Mouse (Mus musculus) CD4-positive, CD25-positive, alpha-beta regulatory T cell, adult 4 months (primary cell): ENCODE data around the gene Ralgds. TPM values are rescaled to one million over a fixed set of nuclear protein-coding genes. Genes with fewer than 3 reads are reported as not detected.
A peak's percentile ranks its signal among the peaks of the same experiment; 100 is the strongest.

Experiments
- ATAC-seq: one replicate; pipeline ENCODE4 v1.8.0; 2017
- polyA plus RNA-seq, 2 experiments: library from polyadenylated mRNA; unstranded; fragments of 100-300 nt; shearing (Covaris generic); gene quantifications; one replicate each; pipeline ENCODE4 v1.2.1; 2017

Gene Ralgds
- polyA plus RNA-seq, 2 experiments from 2014 or later = 4.3 to 8.8 TPM

- no peak for ATAC-seq
These were observed 53.6 kb downstream of the Ralgds start for GRCm38 (mm10) chr2:28566545-28566944.

- ATAC-seq = no peak
These were observed 57.0 kb downstream of the Ralgds start for GRCm38 (mm10) chr2:28569903-28570302.

GRCm38 (mm10) chr2:28575341-28575740 lies 62.4 kb downstream of the Ralgds start:
- ATAC-seq = no peak

GRCm38 (mm10) chr2:28576815-28577214 lies 63.9 kb downstream of the Ralgds start:
- no peak for ATAC-seq

- no peak for ATAC-seq
These were observed 65.1 kb downstream of the Ralgds start for GRCm38 (mm10) chr2:28578003-28578402.

- ATAC-seq = peak; percentile 88
These were observed 69.9 kb downstream of the Ralgds start for GRCm38 (mm10) chr2:28582647-28583353.

GRCm38 (mm10) chr2:28583651-28584050 lies 70.7 kb downstream of the Ralgds start, which contains the start of gene Gtf3c5:
Gene Gtf3c5 (minus strand): TSS chr2:28583751.
- ATAC-seq = no peak

- ATAC-seq = peak; percentile 63
These were observed 72.2 kb downstream of the Ralgds start for GRCm38 (mm10) chr2:28585043-28585571.

- ATAC-seq = no peak
These were observed 72.8 kb downstream of the Ralgds start for GRCm38 (mm10) chr2:28585730-28586129.

GRCm38 (mm10) chr2:28588574-28588973 lies 75.6 kb downstream of the Ralgds start:
- no peak for ATAC-seq

GRCm38 (mm10) chr2:28591479-28591878 lies 78.6 kb downstream of the Ralgds start:
- ATAC-seq = no peak

- no peak for ATAC-seq
These were observed 79.9 kb downstream of the Ralgds start for GRCm38 (mm10) chr2:28592809-28593208.

GRCm38 (mm10) chr2:28596021-28596420 lies 83.1 kb downstream of the Ralgds start:
- ATAC-seq = no peak

GRCm38 (mm10) chr2:28596998-28597397 lies 84.1 kb downstream of the Ralgds start:
- ATAC-seq = no peak

- ATAC-seq = no peak
These were observed 85.0 kb downstream of the Ralgds start for GRCm38 (mm10) chr2:28597733-28598547.

GRCm38 (mm10) chr2:28598692-28599568 lies 86.0 kb downstream of the Ralgds start:
- ATAC-seq = no peak

- no peak for ATAC-seq
These were observed 86.6 kb downstream of the Ralgds start for GRCm38 (mm10) chr2:28599569-28599900.

GRCm38 (mm10) chr2:28601720-28602590 lies 89.0 kb downstream of the Ralgds start:
- no peak for ATAC-seq
